Mouse (Mus musculus) spleen, adult 18-20 months (tissue): ENCODE measurements around the gene Gm13278.
"Not testable (repeated sequence)": the region's sequence is repeated elsewhere in the genome, so short reads cannot be mapped to it uniquely, and the experiment has no call there.

Source experiments
- DNase-seq, 2 experiments: peaks; one replicate each; pipeline ENCODE4 v3.0.0; 2022; ENCODE audit warnings: mixed read lengths in 2 of 2

The Gm13278 gene

GRCm38 (mm10) chr4:88791250-88791649 lies at the start of gene Gm13278:
Gm13278 (plus strand) TSS chr4:88791550.
- not testable (repeated sequence) for DNase-seq

GRCm38 (mm10) chr4:88742771-88743371 lies 48.5 kb upstream of the Gm13278 start:
- no peak for DNase-seq

- DNase-seq = no peak
Observed at GRCm38 (mm10) chr4:88744207-88744606, 47.1 kb upstream of the Gm13278 start.

DNA sequence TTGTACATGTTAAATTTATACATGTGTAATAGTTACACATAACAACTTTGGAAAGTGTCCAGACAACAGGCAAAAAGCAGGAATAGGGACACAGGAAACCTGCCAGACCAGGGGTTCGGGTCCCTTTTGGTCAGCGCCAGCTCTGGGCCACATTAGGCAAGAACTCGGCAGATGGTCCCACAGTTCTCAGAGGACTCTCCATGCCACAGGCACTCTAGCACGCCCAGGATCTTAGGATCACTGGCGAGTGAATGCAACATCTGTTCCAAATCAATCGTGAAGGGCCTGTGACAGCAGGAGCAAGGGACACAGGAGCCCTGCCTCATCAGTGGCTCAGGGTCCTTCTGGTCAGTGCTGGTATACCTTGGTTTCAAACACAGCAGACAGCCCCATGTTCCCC lies 41.4 kb upstream of the Gm13278 start:
- DNase-seq = no peak

GRCm38 (mm10) chr4:88754818-88755340 lies 36.5 kb upstream of the Gm13278 start, which contains the start of gene Gm13271:
Gm13271 (plus strand) TSS chr4:88754868.
- peak; percentile 72 to 74 for DNase-seq

DNA sequence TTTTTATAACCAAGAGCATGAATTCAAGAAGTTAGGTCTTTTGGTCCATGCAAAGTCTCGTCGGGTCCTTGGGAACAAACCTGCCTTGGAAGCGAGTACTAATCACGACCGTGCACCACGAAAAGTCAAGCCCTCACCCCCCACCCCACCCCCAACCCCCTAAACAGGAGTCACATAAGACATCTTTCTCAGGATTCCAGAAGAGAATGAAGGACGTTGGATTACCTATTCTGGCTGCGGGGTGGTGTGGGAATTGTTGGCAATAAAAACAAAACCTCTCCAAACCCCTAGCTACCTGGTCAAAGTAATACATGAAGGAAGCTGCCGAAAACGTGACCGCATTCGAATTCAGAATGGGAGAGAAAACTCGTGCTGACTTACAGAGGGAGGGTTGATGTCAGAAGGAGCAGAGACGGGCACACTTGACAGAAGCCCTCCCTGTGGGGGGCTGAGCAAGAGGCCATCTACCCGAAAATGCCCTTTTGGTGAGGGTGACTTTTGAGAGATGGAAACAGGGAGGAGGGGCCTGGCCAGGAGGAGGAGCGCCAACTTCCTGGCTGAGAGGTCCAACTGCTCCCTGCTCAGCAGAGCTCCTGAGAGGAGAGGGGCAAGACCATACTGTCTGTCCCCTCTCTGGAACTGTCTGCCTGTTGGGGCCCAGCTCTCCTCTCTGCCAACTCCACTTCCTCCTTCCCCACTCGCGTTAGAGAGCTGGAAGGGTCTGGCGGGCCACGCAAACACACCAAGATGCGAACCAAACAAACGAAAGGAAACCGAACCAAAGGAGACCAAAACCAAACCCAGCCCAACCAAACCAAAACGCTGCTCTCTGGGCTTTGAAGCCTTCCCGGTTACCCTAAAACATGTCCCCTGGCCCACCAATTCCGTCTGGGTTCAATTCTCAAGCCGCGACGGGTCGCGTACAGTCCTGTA lies 34.5 kb upstream of the Gm13278 start:
- not testable (repeated sequence) for DNase-seq

DNA sequence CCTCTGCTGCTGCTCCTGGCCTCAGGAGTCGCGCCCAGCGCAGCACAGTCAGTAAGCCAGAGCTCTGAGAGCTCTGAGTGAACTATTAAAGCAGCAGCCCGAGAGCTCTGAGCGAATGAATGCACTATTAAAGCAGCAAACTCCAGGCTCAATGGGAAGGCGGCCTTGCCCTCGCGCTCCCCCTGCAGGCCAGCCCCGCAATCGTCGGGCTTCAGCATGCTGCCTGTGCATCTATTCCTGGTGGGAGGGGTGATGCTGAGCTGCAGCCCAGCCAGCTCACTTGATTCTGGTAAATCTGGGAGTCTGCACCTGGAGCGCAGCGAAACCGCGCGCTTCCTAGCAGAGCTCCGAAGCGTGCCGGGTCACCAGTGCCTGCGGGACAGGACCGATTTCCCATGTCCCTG lies 33.7 kb upstream of the Gm13278 start:
- DNase-seq = peak; percentile 87 to 90

DNA sequence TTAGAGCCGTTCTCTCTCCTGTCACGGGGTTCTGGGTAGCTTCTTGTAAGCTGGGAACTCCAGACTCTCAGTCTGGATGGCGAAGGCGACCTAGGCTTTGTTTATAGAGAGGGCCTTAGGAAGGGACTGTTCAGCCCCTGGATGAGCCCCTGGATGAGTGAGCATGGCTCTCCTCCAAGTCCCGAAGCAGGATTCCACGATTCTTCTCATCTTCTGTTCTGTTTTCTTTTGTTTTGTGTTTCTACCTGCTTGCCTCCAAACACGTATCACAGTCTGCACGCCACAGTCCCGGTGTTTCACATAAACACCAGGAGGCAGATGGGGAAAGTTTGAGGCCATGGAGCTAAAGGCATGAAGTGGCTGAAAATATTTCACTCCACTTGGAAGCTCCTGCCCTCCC lies 32.6 kb upstream of the Gm13278 start:
- DNase-seq = not testable (repeated sequence)

GRCm38 (mm10) chr4:88759610-88760268 lies 31.6 kb upstream of the Gm13278 start, which contains the start of gene Gm13283:
Gm13283 (plus strand) TSS chr4:88760119.
- DNase-seq = peak in 1 of 2 experiments; percentile 35

DNA sequence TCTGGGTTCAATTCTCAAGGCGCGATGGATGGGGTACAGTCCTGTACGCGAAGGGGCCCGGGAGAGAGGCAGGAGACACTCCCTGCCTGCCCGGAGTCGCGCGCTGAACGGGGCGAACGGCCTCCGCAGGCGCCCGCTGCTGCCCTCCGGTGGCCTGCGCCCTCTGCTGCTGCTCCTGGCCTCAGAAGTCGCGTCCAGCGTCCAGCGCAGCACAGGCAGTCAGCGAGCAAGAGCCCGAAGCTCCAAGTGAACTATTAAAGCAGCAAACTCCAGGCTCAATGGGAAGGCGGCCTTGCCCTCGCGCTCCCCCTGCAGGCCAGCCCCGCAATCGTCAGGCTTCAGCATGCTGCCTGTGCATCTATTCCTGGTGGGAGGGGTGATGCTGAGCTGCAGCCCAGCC lies 30.9 kb upstream of the Gm13278 start:
- DNase-seq = peak; percentile 46 to 57

GRCm38 (mm10) chr4:88761776-88762175 lies 29.6 kb upstream of the Gm13278 start:
- peak; percentile 68 to 69 for DNase-seq

DNA sequence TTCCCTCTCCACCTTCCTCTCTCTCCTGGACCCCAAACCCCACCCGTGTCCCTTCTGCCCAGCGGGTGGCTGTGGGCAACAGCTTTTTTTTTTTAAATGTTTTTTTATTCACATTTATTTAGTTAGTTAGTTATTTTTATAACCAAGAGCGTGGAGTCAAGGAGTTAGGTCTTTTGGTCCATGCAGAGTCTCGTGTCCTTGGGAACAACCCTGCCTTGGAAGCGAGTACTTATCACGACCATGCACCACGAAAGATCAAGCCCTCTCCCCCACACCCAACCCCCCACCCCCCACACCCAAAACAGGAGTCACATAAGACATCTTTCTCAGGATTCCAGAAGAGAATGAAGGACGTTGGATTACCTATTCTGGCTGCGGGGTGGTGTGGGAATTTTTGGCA lies 29.0 kb upstream of the Gm13278 start:
- DNase-seq = peak in 1 of 2 experiments; percentile 29

GRCm38 (mm10) chr4:88763384-88764018 lies 27.8 kb upstream of the Gm13278 start:
- peak in 1 of 2 experiments; percentile 14 for DNase-seq

DNA sequence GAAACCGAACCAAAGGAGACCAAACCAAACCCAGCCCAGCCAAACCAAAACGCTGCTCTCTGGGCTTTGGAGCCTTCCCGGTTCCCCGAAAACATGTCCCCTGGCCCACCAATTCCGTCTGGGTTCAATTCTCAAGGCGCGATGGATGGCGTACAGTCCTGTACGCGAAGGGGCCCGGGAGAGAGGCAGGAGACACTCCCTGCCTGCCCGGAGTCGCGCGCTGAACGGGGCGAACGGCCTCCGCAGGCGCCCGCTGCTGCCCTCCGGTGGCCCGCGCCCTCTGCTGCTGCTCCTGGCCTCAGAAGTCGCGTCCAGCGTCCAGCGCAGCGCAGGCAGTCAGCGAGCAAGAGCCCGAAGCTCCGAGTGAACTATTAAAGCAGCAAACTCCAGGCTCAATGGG lies 17.8 kb upstream of the Gm13278 start, which contains the start of gene Gm13290:
Gm13290 (plus strand) TSS at position 301 of the 400 bp plus-strand sequence.
- DNase-seq = not testable (repeated sequence)

DNA sequence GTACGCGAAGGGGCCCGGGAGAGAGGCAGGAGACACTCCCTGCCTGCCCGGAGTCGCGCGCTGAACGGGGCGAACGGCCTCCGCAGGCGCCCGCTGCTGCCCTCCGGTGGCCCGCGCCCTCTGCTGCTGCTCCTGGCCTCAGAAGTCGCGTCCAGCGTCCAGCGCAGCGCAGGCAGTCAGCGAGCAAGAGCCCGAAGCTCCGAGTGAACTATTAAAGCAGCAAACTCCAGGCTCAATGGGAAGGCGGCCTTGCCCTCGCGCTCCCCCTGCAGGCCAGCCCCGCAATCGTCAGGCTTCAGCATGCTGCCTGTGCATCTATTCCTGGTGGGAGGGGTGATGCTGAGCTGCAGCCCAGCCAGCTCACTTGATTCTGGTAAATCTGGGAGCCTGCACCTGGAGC lies 14.7 kb upstream of the Gm13278 start, which contains the start of gene Gm13289:
Gm13289 (plus strand) TSS at position 301 of the 400 bp plus-strand sequence.
- not testable (repeated sequence) for DNase-seq

GRCm38 (mm10) chr4:88779550-88779949 lies 11.8 kb upstream of the Gm13278 start, which contains the start of gene Gm13272:
Gm13272 (plus strand) TSS chr4:88779850.
- not testable (repeated sequence) for DNase-seq

GRCm38 (mm10) chr4:88780320-88780719 lies 11.0 kb upstream of the Gm13278 start:
- DNase-seq = not testable (repeated sequence)

DNA sequence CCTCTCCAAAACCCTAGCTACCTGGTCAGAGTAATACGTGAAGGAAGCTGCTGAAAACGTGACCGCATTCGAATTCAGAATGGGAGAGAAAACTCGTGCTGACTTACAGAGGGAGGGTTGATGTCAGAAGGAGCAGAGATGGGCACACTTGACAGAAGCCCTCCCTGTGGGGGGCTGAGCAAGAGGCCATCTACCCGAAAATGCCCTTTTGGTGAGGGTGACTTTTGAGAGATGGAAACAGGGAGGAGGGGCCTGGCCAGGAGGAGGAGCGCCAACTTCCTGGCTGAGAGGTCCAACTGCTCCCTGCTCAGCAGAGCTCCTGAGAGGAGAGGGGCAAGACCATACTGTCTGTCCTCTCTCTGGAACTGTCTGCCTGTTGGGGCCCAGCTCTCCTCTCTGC lies 9.5 kb upstream of the Gm13278 start, which contains the start of gene Ifnz:
Ifnz (plus strand) TSS at position 301 of the 400 bp plus-strand sequence.
- not testable (repeated sequence) for DNase-seq

DNA sequence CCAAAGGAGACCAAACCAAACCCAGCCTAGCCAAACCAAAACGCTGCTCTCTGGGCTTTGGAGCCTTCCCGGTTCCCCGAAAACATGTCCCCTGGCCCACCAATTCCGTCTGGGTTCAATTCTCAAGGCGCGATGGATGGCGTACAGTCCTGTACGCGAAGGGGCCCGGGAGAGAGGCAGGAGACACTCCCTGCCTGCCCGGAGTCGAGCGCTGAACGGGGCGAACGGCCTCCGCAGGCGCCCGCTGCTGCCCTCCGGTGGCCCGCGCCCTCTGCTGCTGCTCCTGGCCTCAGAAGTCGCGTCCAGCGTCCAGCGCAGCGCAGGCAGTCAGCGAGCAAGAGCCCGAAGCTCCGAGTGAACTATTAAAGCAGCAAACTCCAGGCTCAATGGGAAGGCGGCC lies 9.0 kb upstream of the Gm13278 start:
- DNase-seq = not testable (repeated sequence)

DNA sequence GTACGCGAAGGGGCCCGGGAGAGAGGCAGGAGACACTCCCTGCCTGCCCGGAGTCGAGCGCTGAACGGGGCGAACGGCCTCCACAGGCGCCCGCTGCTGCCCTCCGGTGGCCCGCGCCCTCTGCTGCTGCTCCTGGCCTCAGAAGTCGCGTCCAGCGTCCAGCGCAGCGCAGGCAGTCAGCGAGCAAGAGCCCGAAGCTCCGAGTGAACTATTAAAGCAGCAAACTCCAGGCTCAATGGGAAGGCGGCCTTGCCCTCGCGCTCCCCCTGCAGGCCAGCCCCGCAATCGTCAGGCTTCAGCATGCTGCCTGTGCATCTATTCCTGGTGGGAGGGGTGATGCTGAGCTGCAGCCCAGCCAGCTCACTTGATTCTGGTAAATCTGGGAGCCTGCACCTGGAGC lies 5.9 kb upstream of the Gm13278 start, which contains the start of gene Gm13276:
Gm13276 (plus strand) TSS at position 301 of the 400 bp plus-strand sequence.
- DNase-seq = not testable (repeated sequence)

DNA sequence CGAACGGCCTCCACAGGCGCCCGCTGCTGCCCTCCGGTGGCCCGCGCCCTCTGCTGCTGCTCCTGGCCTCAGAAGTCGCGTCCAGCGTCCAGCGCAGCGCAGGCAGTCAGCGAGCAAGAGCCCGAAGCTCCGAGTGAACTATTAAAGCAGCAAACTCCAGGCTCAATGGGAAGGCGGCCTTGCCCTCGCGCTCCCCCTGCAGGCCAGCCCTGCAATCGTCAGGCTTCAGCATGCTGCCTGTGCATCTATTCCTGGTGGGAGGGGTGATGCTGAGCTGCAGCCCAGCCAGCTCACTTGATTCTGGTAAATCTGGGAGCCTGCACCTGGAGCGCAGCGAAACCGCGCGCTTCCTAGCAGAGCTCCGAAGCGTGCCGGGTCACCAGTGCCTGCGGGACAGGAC lies 2.9 kb upstream of the Gm13278 start, which contains the start of gene Gm13277:
Gm13277 (plus strand) TSS at position 231 of the 400 bp plus-strand sequence.
- DNase-seq = peak; percentile 57 to 58
